Mouse (Mus musculus): ENCODE results near the gene Lrrc8c. TPM values are rescaled to one million over a fixed set of nuclear protein-coding genes. Genes with fewer than 3 reads are reported as not detected.

Gene Lrrc8c
- total and polyA plus RNA-seq, 3 experiments, result 33.0 to 46.0 TPM; not detected in 1

GRCm38 (mm10) chr5:105648648-105649287 is 129.6 kb downstream of the Lrrc8c start:
- no peak overlapping the region for H3K9ac ChIP-seq (ENCODE audit: control insufficient read depth, low read depth, low read length, poor library complexity, severe bottlenecking)
- H3K27me3 ChIP-seq (ENCODE audit: control insufficient read depth in 1 of 2, insufficient read depth in 2 of 2, low read length in 2 of 2), result no peaks in the 10 kb centered on the region
- TF ChIP-seq POLR2AphosphoS5 (IDR thresholded peaks at IDR 0.05; ENCODE audit: borderline replicate concordance, low read depth, low read length) (no peak), NRF1 (IDR thresholded peaks at IDR 0.05; ENCODE audit: insufficient read depth, low read depth, low read length, poor library complexity, severe bottlenecking) (no peak), TAL1 (IDR thresholded peaks at IDR 0.05; ENCODE audit: low read length) (no peak), MYB (IDR thresholded peaks at IDR 0.05; ENCODE audit: low read depth, low read length) (no peak), USF1 (IDR thresholded peaks at IDR 0.05; ENCODE audit: low read depth, low read length) (no peak), MAZ (IDR thresholded peaks at IDR 0.05; ENCODE audit: low read depth, low read length) (no peak), RAD21 (IDR thresholded peaks at IDR 0.05; ENCODE audit: low read depth, low read length) (no peak), SMC3 (IDR thresholded peaks at IDR 0.05; ENCODE audit: low read depth, low read length) (no peak), MYC (IDR thresholded peaks at IDR 0.05; ENCODE audit: low read depth, low read length) (no peak)
- DNase-seq (ENCODE audit: low read depth, low spot score), result no peak
- peaks cover 0 to 14% of the 10 kb centered on the region in 2 experiments; a peak in 2 of 4 replicates for H3K36me3 ChIP-seq (ENCODE audit: control insufficient read depth in 1 of 2, insufficient read depth in 2 of 2, low read length in 2 of 2)
- H3K27ac ChIP-seq (ENCODE audit: control insufficient read depth, low read depth, low read length), result no peak overlapping the region
- no peaks in the 10 kb centered on the region for H3K9me3 ChIP-seq (replicated peaks; ENCODE audit: insufficient read depth, low read length)
- no peaks in the 10 kb centered on the region for H3K79me2 ChIP-seq (ENCODE audit: control insufficient read depth, insufficient read depth, low read length, poor library complexity)
- peaks cover 8 to 33% of the 10 kb centered on the region in 2 experiments for H3K4me1 ChIP-seq (ENCODE audit: control insufficient read depth in 1 of 2, insufficient read depth in 2 of 2, low read length in 2 of 2)
- no peak overlapping the region for H3K4me3 ChIP-seq (ENCODE audit: control insufficient read depth in 1 of 2, insufficient read depth in 1 of 2, low read depth in 2 of 2, low read length in 2 of 2)

GRCm38 (mm10) chr5:105649514-105650001 is 130.4 kb downstream of the Lrrc8c start:
- no peak overlapping the region for H3K27ac ChIP-seq (ENCODE audit: control insufficient read depth, low read depth, low read length)
- no peak for DNase-seq (ENCODE audit: low read depth, low spot score)
- TF ChIP-seq USF2 (IDR thresholded peaks at IDR 0.05; ENCODE audit: borderline replicate concordance in 1 of 2, insufficient read depth in 1 of 2, low read depth in 1 of 2, low read length in 2 of 2) (no peak), CHD2 (IDR thresholded peaks at IDR 0.05; ENCODE audit: low read length) (no peak)

More at GRCm38 (mm10) chr5:105649514-105650001, 130.4 kb downstream of the Lrrc8c start:
- no peak overlapping the region for H3K4me3 ChIP-seq (ENCODE audit: control insufficient read depth in 1 of 2, insufficient read depth in 1 of 2, low read depth in 2 of 2, low read length in 2 of 2)
- H3K9ac ChIP-seq (ENCODE audit: control insufficient read depth, low read depth, low read length, poor library complexity, severe bottlenecking), result no peak overlapping the region
- no peaks in the 10 kb centered on the region for H3K9me3 ChIP-seq (replicated peaks; ENCODE audit: insufficient read depth, low read length)
- H3K27me3 ChIP-seq (ENCODE audit: control insufficient read depth in 1 of 2, insufficient read depth in 2 of 2, low read length in 2 of 2), result no peaks in the 10 kb centered on the region
- H3K4me1 ChIP-seq (ENCODE audit: control insufficient read depth in 1 of 2, insufficient read depth in 2 of 2, low read length in 2 of 2), result peaks cover 8 to 38% of the 10 kb centered on the region in 2 experiments
- H3K79me2 ChIP-seq (ENCODE audit: control insufficient read depth, insufficient read depth, low read length, poor library complexity), result no peaks in the 10 kb centered on the region
- peaks cover 0 to 14% of the 10 kb centered on the region in 2 experiments; a peak in 2 of 4 replicates for H3K36me3 ChIP-seq (ENCODE audit: control insufficient read depth in 1 of 2, insufficient read depth in 2 of 2, low read length in 2 of 2)

Data from MEL (cell line).